Mouse (Mus musculus) lung, embryonic 16.5 days (tissue): ENCODE results near the gene Wdfy3. TPM values are rescaled to one million over a fixed set of nuclear protein-coding genes. Genes with fewer than 3 reads are reported as not detected.
A peak's percentile ranks its signal among the peaks of the same experiment; 100 is the strongest.
"Not testable (repeated sequence)": the region's sequence is repeated elsewhere in the genome, so short reads cannot be mapped to it uniquely, and the experiment has no call there.

Experiments
- ATAC-seq: fragments of 200-750 bp; cut with Nextera tagmentation; 2 replicates; pipeline ENCODE4 v1.8.0; 2017; ENCODE audit warnings: low read depth, mild to moderate bottlenecking, moderate library complexity
- H3K27ac ChIP-seq: fragments of 300-500 bp; sonication (generic); 2 replicates; pipeline ENCODE4 v1.5.1; 2014; ENCODE audit warnings: mild to moderate bottlenecking, control low read depth, low read length
- H3K27me3 ChIP-seq: fragments of 300-500 bp; sonication (generic); 2 replicates; pipeline ENCODE4 v1.6.1; 2014; ENCODE audit warnings: low read depth, low read length, mixed read lengths; ENCODE audit not compliant: control insufficient read depth, insufficient read depth
- H3K36me3 ChIP-seq: fragments of 300-500 bp; sonication (generic); 2 replicates; pipeline ENCODE4 v1.6.1; 2014; ENCODE audit warnings: low read length; ENCODE audit not compliant: control insufficient read depth, insufficient read depth
- H3K4me1 ChIP-seq: fragments of 300-500 bp; sonication (generic); replicated peaks from 2 replicates; pipeline ENCODE4 v1.6.1; 2014; ENCODE audit warnings: low read length, mixed read lengths; ENCODE audit not compliant: control insufficient read depth, insufficient read depth
- H3K4me2 ChIP-seq: fragments of 300-500 bp; sonication (generic); 2 replicates; pipeline ENCODE4 v1.6.1; 2014; ENCODE audit warnings: low read depth, low read length, control low read depth
- H3K4me3 ChIP-seq: fragments of 300-500 bp; sonication (generic); 2 replicates; pipeline ENCODE4 v1.5.1; 2014; ENCODE audit warnings: mild to moderate bottlenecking, low read length, control low read depth
- H3K9ac ChIP-seq: fragments of 300-500 bp; sonication (generic); 2 replicates; pipeline ENCODE4 v1.6.1; 2014; ENCODE audit warnings: low read length, control low read depth
- H3K9me3 ChIP-seq: fragments of 300-500 bp; sonication (generic); 2 replicates; pipeline ENCODE4 v1.6.1; 2016; ENCODE audit warnings: low read length; ENCODE audit not compliant: control insufficient read depth
- WGBS: fragments of 180-500 bp; shearing (Covaris S2); extraction: QIAGEN DNeasy Blood & Tissue Kit; methylation state at CpG from one replicate; pipeline ENCODE4 v1.1.7; 2014; 5-methylcytosine and 5-hydroxymethylcytosine counted together
- polyA plus RNA-seq: library from polyadenylated mRNA; unstranded; fragments of >200 nt; fragmentation: Nextera tagmentation; extraction: Ambion mirVana; gene quantifications from 2 replicates; pipeline ENCODE4 v1.2.1, GENCODE M21; 2015

The Wdfy3 gene
- polyA plus RNA-seq, 1 experiment from 2014 or later = 12.6 TPM

DNA sequence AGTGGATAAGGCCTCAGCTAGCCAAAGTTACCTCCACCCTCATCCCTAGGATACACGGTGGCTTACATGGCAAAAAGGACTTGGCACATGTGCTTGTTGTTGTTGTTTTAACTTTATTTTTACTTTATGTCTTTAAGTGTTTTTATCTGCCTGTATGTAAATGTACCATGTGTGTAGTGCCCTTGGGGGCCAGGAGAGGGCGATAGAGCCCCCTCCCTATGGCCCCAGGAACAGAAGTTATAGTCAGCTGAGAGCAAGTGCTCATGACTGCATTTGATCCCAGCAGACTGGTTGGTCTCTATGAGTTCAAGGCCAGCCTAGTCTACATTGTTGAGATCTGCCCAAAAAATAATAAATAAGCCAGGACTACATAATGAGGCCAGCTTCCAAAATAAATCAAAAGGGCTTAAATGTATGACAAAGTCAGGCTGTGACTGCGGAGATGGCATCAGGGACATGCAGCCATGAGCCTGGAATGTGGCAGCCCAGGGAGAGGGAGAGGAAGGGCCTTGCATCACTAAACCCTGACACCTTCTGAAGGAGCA lies 74.2 kb downstream of the Wdfy3 start:
- 73% methylated on average over 3 of the region's 3 CpGs for WGBS

DNA sequence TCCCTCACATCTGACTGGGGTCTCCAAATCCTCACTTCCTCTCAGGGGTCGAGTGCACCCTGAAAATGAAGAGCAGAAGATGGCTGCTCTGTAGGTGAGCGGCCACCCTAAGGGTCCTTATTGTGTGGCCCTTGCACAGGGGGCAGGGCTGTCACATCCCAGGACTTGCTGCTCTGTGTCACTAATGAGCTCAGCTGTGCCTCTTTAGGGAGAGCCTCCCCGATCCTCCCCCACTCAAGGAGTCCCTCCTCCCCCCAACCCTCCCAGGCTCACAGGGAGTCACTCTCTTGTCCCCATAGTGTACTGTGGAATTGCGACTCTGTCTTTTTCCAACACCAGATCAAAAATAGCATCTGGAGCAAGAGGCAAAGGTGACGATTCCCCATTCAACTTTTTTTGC lies 75.7 kb downstream of the Wdfy3 start:
- H3K27me3 ChIP-seq = no peaks in the 10 kb centered on the region
- ATAC-seq = peak; percentile 32; the same call in 1 of the 2 replicates
- no peak overlapping the region for H3K4me3 ChIP-seq
- no peaks in the 10 kb centered on the region; the same call in none of the 2 replicates for H3K36me3 ChIP-seq
- no peaks in the 10 kb centered on the region for H3K9me3 ChIP-seq
- WGBS = 53% methylated on average over 5 of the region's 5 CpGs
- H3K4me2 ChIP-seq = no peak overlapping the region
- no peak overlapping the region for H3K27ac ChIP-seq
- peaks cover 4% of the 10 kb centered on the region for H3K4me1 ChIP-seq
- no peak overlapping the region for H3K9ac ChIP-seq

More for the DNA sequence above, 74.2 kb downstream of the Wdfy3 start:
- no peak for ATAC-seq
- Histone ChIP-seq H3K27ac (no peak overlapping the region), H3K4me3 (no peak overlapping the region), H3K36me3 (no peaks in the 10 kb centered on the region; the same call in none of the 2 replicates), H3K27me3 (no peaks in the 10 kb centered on the region), H3K9me3 (no peaks in the 10 kb centered on the region), H3K9ac (no peak overlapping the region), H3K4me1 (peaks cover 1% of the 10 kb centered on the region), H3K4me2 (no peak overlapping the region)

DNA sequence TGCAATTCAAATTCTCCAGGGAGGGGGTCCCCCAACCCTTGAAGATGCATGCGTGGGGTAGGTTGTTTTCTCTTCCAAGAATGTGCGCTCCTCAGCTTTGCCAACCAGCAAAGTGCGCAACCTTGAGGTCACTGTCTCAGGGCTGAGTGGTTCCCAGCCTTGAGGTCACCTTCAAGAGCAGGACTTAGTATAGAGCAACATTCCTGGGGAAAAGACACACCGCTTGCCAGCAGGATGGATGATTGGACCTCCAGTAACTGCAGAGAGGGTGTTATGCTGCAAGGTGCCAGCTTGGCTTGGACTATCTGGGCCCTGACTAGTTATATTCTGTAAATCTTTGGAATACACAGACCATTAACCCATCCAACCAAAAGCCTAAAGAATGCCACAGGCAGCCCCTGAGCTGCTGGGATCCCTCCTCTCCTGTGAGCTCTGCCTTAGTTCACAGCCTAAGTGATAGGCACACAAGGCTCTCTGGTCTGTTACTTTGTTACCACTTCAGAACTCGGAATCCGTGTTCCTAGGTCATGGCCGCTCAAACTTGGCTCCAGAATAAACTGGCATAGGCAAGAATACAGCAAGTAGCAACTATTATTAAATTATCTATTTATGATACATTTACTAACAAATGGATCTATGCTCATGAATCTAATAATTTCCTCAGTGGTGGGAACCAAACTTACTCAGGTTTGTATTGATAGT lies 76.6 kb downstream of the Wdfy3 start:
- 78% methylated on average over 7 of the region's 7 CpGs for WGBS
- no peak overlapping the region for H3K4me2 ChIP-seq
- no peaks in the 10 kb centered on the region for H3K9me3 ChIP-seq
- H3K27ac ChIP-seq = no peak overlapping the region
- H3K4me3 ChIP-seq = no peak overlapping the region
- no peaks in the 10 kb centered on the region for H3K27me3 ChIP-seq
- ATAC-seq = no peak
- H3K4me1 ChIP-seq = peaks cover 4% of the 10 kb centered on the region
- H3K36me3 ChIP-seq = no peaks in the 10 kb centered on the region; the same call in none of the 2 replicates
- no peak overlapping the region for H3K9ac ChIP-seq

- ATAC-seq = no peak
- H3K27me3 ChIP-seq = no peaks in the 10 kb centered on the region
- H3K27ac ChIP-seq = no peak overlapping the region
- H3K4me2 ChIP-seq = no peak overlapping the region
- no peak overlapping the region for H3K4me3 ChIP-seq
- H3K9me3 ChIP-seq = no peaks in the 10 kb centered on the region
- no peaks in the 10 kb centered on the region for H3K36me3 ChIP-seq
- 51% methylated on average over 7 of the region's 7 CpGs for WGBS
- no peak overlapping the region for H3K9ac ChIP-seq
- peaks cover 4% of the 10 kb centered on the region for H3K4me1 ChIP-seq
These were observed 79.3 kb downstream of the Wdfy3 start for GRCm38 (mm10) chr5:101990298-101990845.

- Histone ChIP-seq H3K27me3 (no peaks in the 10 kb centered on the region), H3K4me2 (no peak overlapping the region), H3K4me1 (peaks cover 4% of the 10 kb centered on the region), H3K9ac (no peak overlapping the region), H3K4me3 (no peak overlapping the region), H3K27ac (no peak overlapping the region), H3K9me3 (no peaks in the 10 kb centered on the region), H3K36me3 (no peaks in the 10 kb centered on the region)
- WGBS = 87% methylated on average over 10 of the region's 10 CpGs
- no peak for ATAC-seq
These were observed 81.2 kb downstream of the Wdfy3 start for GRCm38 (mm10) chr5:101988476-101988875.

DNA sequence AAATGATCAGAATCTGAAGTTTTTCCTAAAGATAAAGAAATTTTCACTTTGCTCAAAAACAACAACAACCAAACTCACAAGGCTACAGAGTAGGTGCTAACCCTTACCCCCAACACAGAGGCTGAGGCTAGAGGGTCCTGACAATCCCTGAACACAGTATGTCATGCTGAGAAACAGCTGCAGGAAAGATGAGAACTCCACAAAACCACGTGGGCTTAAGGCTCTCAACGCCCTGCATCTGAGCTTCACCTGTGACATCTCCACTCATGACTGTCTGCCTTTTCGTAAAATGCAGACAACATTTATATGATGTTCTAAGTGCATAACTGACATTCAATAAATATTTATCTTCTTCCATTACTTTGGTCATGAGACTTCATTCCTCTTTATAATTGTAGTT lies 83.0 kb downstream of the Wdfy3 start:
- no peak overlapping the region for H3K27ac ChIP-seq
- H3K4me3 ChIP-seq = no peak overlapping the region
- 57% methylated on average over 3 of the region's 3 CpGs for WGBS
- ATAC-seq = no peak
- no peaks in the 10 kb centered on the region for H3K36me3 ChIP-seq
- H3K9ac ChIP-seq = no peak overlapping the region
- H3K9me3 ChIP-seq = no peaks in the 10 kb centered on the region
- peaks cover 4% of the 10 kb centered on the region for H3K4me1 ChIP-seq
- no peak overlapping the region for H3K4me2 ChIP-seq
- H3K27me3 ChIP-seq = no peaks in the 10 kb centered on the region

DNA sequence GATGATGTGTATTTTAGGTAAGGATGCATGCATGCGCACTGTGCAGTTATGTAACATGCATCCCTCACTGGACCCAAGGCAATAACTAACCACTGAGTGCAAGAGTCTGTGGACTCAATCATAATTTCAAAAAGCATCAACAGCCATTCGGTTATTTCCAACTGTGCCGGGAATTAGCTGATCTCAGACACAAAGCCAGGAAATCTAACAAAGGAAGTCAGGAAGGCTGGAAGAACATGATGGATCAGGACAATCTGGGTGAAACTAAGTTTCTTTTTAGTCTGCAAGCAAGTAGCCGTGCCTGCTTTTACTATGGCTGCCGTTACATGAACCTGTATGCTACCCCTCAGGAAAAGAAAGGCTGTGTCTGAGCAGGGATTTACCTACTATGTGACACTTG lies 87.5 kb downstream of the Wdfy3 start:
- Histone ChIP-seq H3K9me3 (no peaks in the 10 kb centered on the region), H3K36me3 (peaks cover 13% of the 10 kb centered on the region), H3K27ac (0 out of 2 replicates have a peak overlapping the region, but pooled peaks have one; percentile 21), H3K4me3 (no peak overlapping the region), H3K4me2 (no peak overlapping the region), H3K4me1 (no peaks in the 10 kb centered on the region), H3K9ac (no peak overlapping the region), H3K27me3 (no peaks in the 10 kb centered on the region)
- 74% methylated on average over 5 of the region's 5 CpGs for WGBS
- no peak for ATAC-seq

DNA sequence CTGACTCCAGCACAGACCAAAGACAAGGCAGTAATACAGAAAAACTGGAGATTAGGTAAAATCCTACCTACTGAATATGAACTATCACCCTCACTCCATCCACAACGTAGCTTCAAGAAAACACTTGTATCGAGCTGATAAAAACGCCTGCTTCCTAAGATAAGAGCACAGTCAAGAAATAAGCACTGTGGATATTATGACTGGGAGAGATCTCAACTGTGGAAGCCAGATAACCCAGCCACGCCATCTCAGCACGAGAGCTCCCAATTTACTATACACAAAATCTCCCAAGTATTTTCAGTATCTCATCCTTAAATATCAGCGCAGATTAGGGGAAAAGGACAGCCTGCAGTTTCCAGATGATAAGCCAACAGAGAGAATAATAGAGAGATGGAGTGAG lies 90.1 kb downstream of the Wdfy3 start:
- Histone ChIP-seq H3K36me3 (peaks cover 13% of the 10 kb centered on the region), H3K9me3 (no peaks in the 10 kb centered on the region), H3K4me1 (no peaks in the 10 kb centered on the region), H3K27ac (no peak overlapping the region), H3K4me3 (no peak overlapping the region), H3K4me2 (no peak overlapping the region), H3K27me3 (no peaks in the 10 kb centered on the region), H3K9ac (no peak overlapping the region)
- ATAC-seq = no peak
- WGBS = 68% methylated on average over 6 of the region's 6 CpGs

DNA sequence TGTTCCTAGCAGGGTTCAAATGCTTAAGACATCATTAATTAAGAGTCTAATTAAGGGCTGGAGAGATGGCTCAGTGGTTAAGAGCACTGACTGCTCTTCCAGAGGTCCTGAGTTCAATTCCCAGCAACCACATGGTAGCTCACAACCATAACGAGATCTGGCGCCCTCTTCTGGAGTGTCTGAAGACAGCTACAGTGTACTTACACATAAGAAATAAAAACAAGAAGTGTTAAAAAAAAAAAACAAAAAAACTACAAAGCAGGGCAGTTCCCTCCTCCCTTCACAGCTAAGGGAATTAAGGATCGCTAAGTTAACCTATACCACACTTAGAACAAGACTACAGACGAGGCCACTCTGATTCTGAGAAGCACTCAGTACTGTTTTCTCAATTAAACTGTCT lies 97.1 kb downstream of the Wdfy3 start:
- H3K27ac ChIP-seq, H3K9me3 ChIP-seq, H3K4me1 ChIP-seq, H3K4me3 ChIP-seq, H3K27me3 ChIP-seq, ATAC-seq, H3K4me2 ChIP-seq, H3K9ac ChIP-seq, H3K36me3 ChIP-seq: not testable (repeated sequence)
- WGBS = 77% methylated on average over 4 of the region's 4 CpGs
